Mouse (Mus musculus): ENCODE results near the gene Patj. TPM values are rescaled to one million over a fixed set of nuclear protein-coding genes. Genes with fewer than 3 reads are reported as not detected.

Patj gene
- polyA plus RNA-seq, 1 experiment from 2014 or later = 12.9 TPM

DNA sequence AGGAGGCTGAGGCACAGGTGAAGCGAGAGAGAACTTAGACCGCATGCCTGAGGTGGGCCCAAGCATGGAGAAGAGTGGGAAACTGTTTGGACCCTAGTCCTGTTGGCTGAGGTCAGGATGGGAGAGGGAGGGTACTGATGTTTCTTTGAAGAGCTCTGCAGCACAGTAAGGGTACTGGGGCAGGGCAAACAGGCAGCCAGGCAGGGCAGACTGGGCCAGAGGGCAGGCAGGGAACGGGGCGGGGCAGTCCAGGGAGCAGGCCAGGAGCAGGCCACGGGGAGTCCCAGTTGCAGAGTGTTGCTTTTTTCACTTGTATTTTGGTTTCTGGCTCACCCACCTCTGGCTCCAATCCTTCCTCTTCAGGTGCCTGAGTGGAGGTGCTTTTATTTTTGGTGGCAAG, 114.4 kb downstream of the Patj start:
- no peak for ATAC-seq
- Histone ChIP-seq H3K4me2 (replicated peaks; ENCODE audit: low read depth) (no peak overlapping the region), H3K27me3 (replicated peaks; ENCODE audit: control insufficient read depth, insufficient read depth, low read length) (no peaks in the 10 kb centered on the region), H3K4me1 (replicated peaks; ENCODE audit: control insufficient read depth, insufficient read depth, low read length) (0 out of 2 replicates have a peak, but pooled peaks cover 4% of the 10 kb centered on the region), H3K36me3 (ENCODE audit: control insufficient read depth, insufficient read depth) (peaks cover 23% of the 10 kb centered on the region; the same call in 1 of the 2 replicates), H3K27ac (ENCODE audit: low read depth, low read length) (no peak overlapping the region), H3K4me3 (ENCODE audit: low read depth, low read length) (no peak overlapping the region), H3K9ac (ENCODE audit: low read depth, low read length) (no peak overlapping the region), H3K9me3 (ENCODE audit: control insufficient read depth) (no peaks in the 10 kb centered on the region)
- no peak for TF ChIP-seq CTCF (IDR thresholded peaks at IDR 0.05; ENCODE audit: low read depth)
- 74% methylated on average over 5 of the region's 5 CpGs for WGBS

DNA sequence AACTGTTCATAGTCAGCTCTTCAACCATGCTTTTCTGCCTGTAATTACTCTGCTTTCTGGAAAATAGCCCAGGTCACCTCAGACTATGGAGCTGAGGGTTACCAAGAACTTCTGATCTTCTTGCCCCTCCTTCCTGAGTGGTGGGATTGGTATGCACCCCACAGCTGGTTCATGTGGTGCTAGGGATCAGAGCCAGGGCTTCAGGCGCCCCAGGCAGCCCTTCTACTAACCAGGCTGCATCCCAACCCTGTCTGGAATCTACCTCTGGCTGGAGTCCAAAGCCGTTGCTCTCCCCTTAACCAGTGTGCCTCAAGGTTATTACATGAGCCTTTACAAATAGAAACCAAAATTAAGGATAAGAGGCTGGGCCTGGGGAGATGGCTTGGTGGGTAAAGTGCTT, 115.7 kb downstream of the Patj start:
- ATAC-seq = no peak
- WGBS = 56% methylated on average over 2 of the region's 2 CpGs
- no peak overlapping the region for H3K4me3 ChIP-seq (ENCODE audit: low read depth, low read length)

DNA sequence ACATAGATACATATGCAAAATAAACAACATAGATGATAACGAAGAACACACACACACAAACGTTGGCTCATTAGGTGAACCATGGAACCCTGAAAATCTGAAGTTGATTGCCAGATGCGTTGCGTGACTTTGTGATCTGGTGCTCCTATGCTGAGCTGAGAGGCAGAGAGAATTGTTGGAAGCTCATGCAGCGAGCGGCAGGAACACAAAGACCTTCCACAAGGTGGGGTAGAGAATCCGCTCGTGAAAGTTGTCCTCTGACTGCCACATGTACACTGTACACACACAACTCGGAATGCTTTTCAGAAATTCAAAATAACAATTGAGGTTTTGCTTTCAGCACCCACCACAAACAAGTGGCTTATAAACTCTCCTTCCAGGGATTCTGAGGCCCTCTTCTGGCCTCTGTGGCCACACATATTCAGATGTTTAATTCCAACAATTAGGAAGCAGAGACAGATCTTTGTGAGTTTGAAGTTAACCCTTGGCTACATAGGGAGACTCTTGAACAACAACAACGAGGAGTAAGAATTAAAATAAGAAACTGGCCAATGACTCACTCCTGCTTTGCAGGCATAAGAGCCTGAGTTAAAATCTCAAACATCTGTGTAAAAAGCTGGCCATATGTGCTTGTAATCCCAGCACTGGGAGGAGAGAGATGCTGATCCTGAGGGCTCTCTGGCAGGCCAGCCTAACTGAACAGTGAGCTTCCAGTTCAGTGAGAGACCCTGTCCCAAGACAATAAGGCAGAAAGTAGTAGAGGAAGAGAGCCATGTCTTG, 116.6 kb downstream of the Patj start:
- 81% methylated on average over 10 of the region's 10 CpGs for WGBS
- ATAC-seq = no peak
- Histone ChIP-seq H3K4me1 (replicated peaks; ENCODE audit: control insufficient read depth, insufficient read depth, low read length) (0 out of 2 replicates have a peak, but pooled peaks cover 4% of the 10 kb centered on the region), H3K4me2 (replicated peaks; ENCODE audit: low read depth) (no peak overlapping the region), H3K27ac (ENCODE audit: low read depth, low read length) (no peak overlapping the region), H3K9me3 (ENCODE audit: control insufficient read depth) (no peaks in the 10 kb centered on the region), H3K27me3 (replicated peaks; ENCODE audit: control insufficient read depth, insufficient read depth, low read length) (no peaks in the 10 kb centered on the region), H3K36me3 (ENCODE audit: control insufficient read depth, insufficient read depth) (peaks cover 20% of the 10 kb centered on the region; the same call in 1 of the 2 replicates), H3K4me3 (ENCODE audit: low read depth, low read length) (no peak overlapping the region), H3K9ac (ENCODE audit: low read depth, low read length) (no peak overlapping the region)
- TF ChIP-seq CTCF (IDR thresholded peaks at IDR 0.05; ENCODE audit: low read depth) = no peak

More for the DNA sequence above, 115.7 kb downstream of the Patj start:
- Histone ChIP-seq H3K4me1 (replicated peaks; ENCODE audit: control insufficient read depth, insufficient read depth, low read length) (0 out of 2 replicates have a peak, but pooled peaks cover 4% of the 10 kb centered on the region), H3K9me3 (ENCODE audit: control insufficient read depth) (no peaks in the 10 kb centered on the region), H3K36me3 (ENCODE audit: control insufficient read depth, insufficient read depth) (peaks cover 23% of the 10 kb centered on the region; the same call in 1 of the 2 replicates), H3K9ac (ENCODE audit: low read depth, low read length) (no peak overlapping the region), H3K27ac (ENCODE audit: low read depth, low read length) (no peak overlapping the region), H3K4me2 (replicated peaks; ENCODE audit: low read depth) (no peak overlapping the region), H3K27me3 (replicated peaks; ENCODE audit: control insufficient read depth, insufficient read depth, low read length) (no peaks in the 10 kb centered on the region)
- TF ChIP-seq CTCF (IDR thresholded peaks at IDR 0.05; ENCODE audit: low read depth) = no peak

DNA sequence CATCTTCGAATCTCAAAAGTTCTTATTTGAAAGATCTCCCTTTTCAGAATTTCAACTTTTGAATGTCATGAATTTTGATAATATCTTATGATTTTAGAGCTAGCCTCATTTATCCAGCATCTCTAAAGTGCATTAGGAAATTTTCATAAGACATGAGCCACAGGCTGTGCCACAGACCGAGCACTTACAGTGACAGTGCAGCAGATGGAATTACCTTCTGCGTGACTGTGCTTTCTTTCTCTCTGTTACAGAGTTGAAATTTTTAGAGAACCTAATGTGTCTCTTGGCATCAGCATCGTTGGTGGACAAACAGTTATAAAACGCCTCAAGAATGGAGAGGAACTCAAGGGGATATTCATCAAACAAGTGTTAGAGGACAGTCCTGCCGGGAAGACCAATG, 124.9 kb downstream of the Patj start:
- no peak for ATAC-seq
- WGBS = 91% methylated on average over 6 of the region's 6 CpGs
- H3K9me3 ChIP-seq (ENCODE audit: control insufficient read depth) = no peaks in the 10 kb centered on the region
- peaks cover 47% of the 10 kb centered on the region for H3K36me3 ChIP-seq (ENCODE audit: control insufficient read depth, insufficient read depth)
- no peaks in the 10 kb centered on the region for H3K27me3 ChIP-seq (replicated peaks; ENCODE audit: control insufficient read depth, insufficient read depth, low read length)
- no peaks in the 10 kb centered on the region for H3K4me1 ChIP-seq (replicated peaks; ENCODE audit: control insufficient read depth, insufficient read depth, low read length)
- TF ChIP-seq CTCF (IDR thresholded peaks at IDR 0.05; ENCODE audit: low read depth) = no peak
- no peak overlapping the region for H3K4me3 ChIP-seq (ENCODE audit: low read depth, low read length)
- no peak overlapping the region for H3K27ac ChIP-seq (ENCODE audit: low read depth, low read length)
- H3K9ac ChIP-seq (ENCODE audit: low read depth, low read length) = no peak overlapping the region
- no peak overlapping the region for H3K4me2 ChIP-seq (replicated peaks; ENCODE audit: low read depth)

DNA sequence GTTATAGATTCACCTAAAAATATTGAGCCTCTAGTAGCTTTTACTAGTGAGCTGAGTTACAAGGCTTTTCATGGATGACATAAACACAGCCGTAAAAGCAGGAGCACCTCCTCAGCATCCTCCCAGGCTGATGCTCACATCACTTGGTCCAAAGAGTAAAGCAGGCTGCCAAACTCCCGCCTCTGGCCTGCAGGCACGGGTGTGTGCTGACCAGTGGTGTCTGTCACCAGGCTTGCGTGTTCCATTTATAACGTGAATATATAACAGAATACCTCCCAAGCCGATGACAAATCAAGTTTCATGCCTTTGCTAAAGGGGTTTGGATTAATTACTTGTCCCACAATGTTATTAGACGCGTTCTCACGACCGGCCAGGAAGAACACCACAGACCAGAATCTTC, 128.9 kb downstream of the Patj start:
- Histone ChIP-seq H3K4me1 (replicated peaks; ENCODE audit: control insufficient read depth, insufficient read depth, low read length) (no peaks in the 10 kb centered on the region), H3K27ac (ENCODE audit: low read depth, low read length) (no peak overlapping the region), H3K36me3 (ENCODE audit: control insufficient read depth, insufficient read depth) (peaks cover 35% of the 10 kb centered on the region; the same call in 1 of the 2 replicates), H3K4me3 (ENCODE audit: low read depth, low read length) (no peak overlapping the region), H3K27me3 (replicated peaks; ENCODE audit: control insufficient read depth, insufficient read depth, low read length) (no peaks in the 10 kb centered on the region), H3K9me3 (ENCODE audit: control insufficient read depth) (no peaks in the 10 kb centered on the region), H3K4me2 (replicated peaks; ENCODE audit: low read depth) (no peak overlapping the region), H3K9ac (ENCODE audit: low read depth, low read length) (no peak overlapping the region)
- no peak for ATAC-seq
- WGBS = 93% methylated on average over 10 of the region's 10 CpGs
- no peak for TF ChIP-seq CTCF (IDR thresholded peaks at IDR 0.05; ENCODE audit: low read depth)

DNA sequence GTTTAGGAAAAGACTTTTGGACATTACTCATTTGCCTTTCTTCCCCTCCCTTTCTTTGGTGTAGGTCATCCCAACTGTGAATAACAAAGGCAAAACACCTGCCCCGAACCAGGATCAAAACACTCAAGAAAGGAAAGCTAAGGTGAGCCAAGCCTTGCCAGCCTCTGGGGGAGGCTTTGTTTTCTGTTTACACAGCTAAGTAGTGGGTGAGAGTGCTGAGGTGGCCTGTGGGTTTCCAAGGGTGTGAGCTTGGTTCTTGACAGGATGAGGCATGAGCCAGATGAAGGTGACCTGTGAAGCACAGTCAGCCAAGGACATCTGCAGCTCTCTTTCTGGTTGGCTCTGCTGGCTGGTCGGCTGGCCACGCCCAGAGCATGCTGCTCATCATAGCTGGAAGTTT, 139.9 kb downstream of the Patj start:
- no peak overlapping the region for H3K4me3 ChIP-seq (ENCODE audit: low read depth, low read length)
- no peak overlapping the region for H3K4me2 ChIP-seq (replicated peaks; ENCODE audit: low read depth)
- H3K27me3 ChIP-seq (replicated peaks; ENCODE audit: control insufficient read depth, insufficient read depth, low read length) = no peaks in the 10 kb centered on the region
- no peak for TF ChIP-seq CTCF (IDR thresholded peaks at IDR 0.05; ENCODE audit: low read depth)
- no peaks in the 10 kb centered on the region for H3K9me3 ChIP-seq (ENCODE audit: control insufficient read depth)
- H3K27ac ChIP-seq (ENCODE audit: low read depth, low read length) = no peak overlapping the region
- no peak for ATAC-seq
- no peak overlapping the region for H3K9ac ChIP-seq (ENCODE audit: low read depth, low read length)
- H3K4me1 ChIP-seq (replicated peaks; ENCODE audit: control insufficient read depth, insufficient read depth, low read length) = no peaks in the 10 kb centered on the region
- peaks cover 14% of the 10 kb centered on the region; the same call in 1 of the 2 replicates for H3K36me3 ChIP-seq (ENCODE audit: control insufficient read depth, insufficient read depth)
- 77% methylated on average over 3 of the region's 3 CpGs for WGBS
